Mouse (Mus musculus): ENCODE results near the gene Dyrk1a. TPM values are rescaled to one million over a fixed set of nuclear protein-coding genes. Genes with fewer than 3 reads are reported as not detected.

Dyrk1a gene
- polyA plus RNA-seq, 1 experiment from 2014 or later = 3.9 TPM

- Histone ChIP-seq H3K27me3 (ENCODE audit: insufficient read depth, low read length) (no peaks in the 10 kb centered on the region), H3K4me1 (ENCODE audit: insufficient read depth) (peaks cover 5% of the 10 kb centered on the region; the same call in 1 of the 2 replicates), H3K36me3 (replicated peaks; ENCODE audit: insufficient read depth, low read length) (no peaks in the 10 kb centered on the region), H3K4me3 (ENCODE audit: low read depth, low read length) (no peak overlapping the region), H3K9ac (replicated peaks) (no peak overlapping the region), H3K27ac (ENCODE audit: low read depth) (no peak overlapping the region), H3K4me2 (ENCODE audit: low read depth, low read length) (no peak overlapping the region), H3K9me3 (ENCODE audit: low read length) (no peaks in the 10 kb centered on the region; the same call in 1 of the 2 replicates)
- TF ChIP-seq CTCF (IDR thresholded peaks at IDR 0.05; ENCODE audit: low read depth) (no peak), EP300 (IDR thresholded peaks at IDR 0.05; ENCODE audit: low read depth) (no peak)
- DNase-seq = no peak
- ATAC-seq = no peak
- WGBS (ENCODE audit: insufficient replicate concordance) = 64% methylated on average over 4 of the region's 4 CpGs
These were observed 132.2 kb downstream of the Dyrk1a start for GRCm38 (mm10) chr16:94701971-94702370.

GRCm38 (mm10) chr16:94713480-94714094 is 143.8 kb downstream of the Dyrk1a start:
- no peaks in the 10 kb centered on the region for H3K27me3 ChIP-seq (ENCODE audit: insufficient read depth, low read length)
- H3K9ac ChIP-seq (replicated peaks) = no peak overlapping the region
- WGBS (ENCODE audit: insufficient replicate concordance) = 14% methylated on average over 25 of the region's 25 CpGs
- H3K36me3 ChIP-seq (replicated peaks; ENCODE audit: insufficient read depth, low read length) = no peaks in the 10 kb centered on the region
- DNase-seq (peak; percentile 80), ATAC-seq (peak; percentile 88)
- peaks cover 2% of the 10 kb centered on the region; the same call in 1 of the 2 replicates for H3K9me3 ChIP-seq (ENCODE audit: low read length)
- TF ChIP-seq EP300 (IDR thresholded peaks at IDR 0.05; ENCODE audit: low read depth) (no peak), CTCF (IDR thresholded peaks at IDR 0.05; ENCODE audit: low read depth) (peak; percentile 97)
- H3K4me1 ChIP-seq (ENCODE audit: insufficient read depth) = peaks cover 3% of the 10 kb centered on the region; the same call in 1 of the 2 replicates
- peak overlapping the region; percentile 54 for H3K4me2 ChIP-seq (ENCODE audit: low read depth, low read length)
- H3K27ac ChIP-seq (ENCODE audit: low read depth) = no peak overlapping the region
- H3K4me3 ChIP-seq (ENCODE audit: low read depth, low read length) = no peak overlapping the region

GRCm38 (mm10) chr16:94714483-94714882 is 144.7 kb downstream of the Dyrk1a start:
- DNase-seq = no peak
- H3K27me3 ChIP-seq (ENCODE audit: insufficient read depth, low read length) = no peaks in the 10 kb centered on the region
- TF ChIP-seq EP300 (IDR thresholded peaks at IDR 0.05; ENCODE audit: low read depth) (no peak), CTCF (IDR thresholded peaks at IDR 0.05; ENCODE audit: low read depth) (no peak)
- no peak overlapping the region for H3K27ac ChIP-seq (ENCODE audit: low read depth)
- H3K9me3 ChIP-seq (ENCODE audit: low read length) = peaks cover 2% of the 10 kb centered on the region; the same call in 1 of the 2 replicates
- WGBS (ENCODE audit: insufficient replicate concordance) = 72% methylated on average over 14 of the region's 14 CpGs
- no peak overlapping the region for H3K4me3 ChIP-seq (ENCODE audit: low read depth, low read length)
- no peaks in the 10 kb centered on the region for H3K36me3 ChIP-seq (replicated peaks; ENCODE audit: insufficient read depth, low read length)
- H3K4me2 ChIP-seq (ENCODE audit: low read depth, low read length) = no peak overlapping the region
- peaks cover 3% of the 10 kb centered on the region; the same call in 1 of the 2 replicates for H3K4me1 ChIP-seq (ENCODE audit: insufficient read depth)
- H3K9ac ChIP-seq (replicated peaks) = no peak overlapping the region
- no peak for ATAC-seq

GRCm38 (mm10) chr16:94717051-94717450 is 147.2 kb downstream of the Dyrk1a start:
- peaks cover 3% of the 10 kb centered on the region; the same call in 1 of the 2 replicates for H3K4me1 ChIP-seq (ENCODE audit: insufficient read depth)
- ATAC-seq (no peak), DNase-seq (no peak)
- no peak overlapping the region for H3K27ac ChIP-seq (ENCODE audit: low read depth)
- TF ChIP-seq EP300 (IDR thresholded peaks at IDR 0.05; ENCODE audit: low read depth) = no peak
- no peak for TF ChIP-seq CTCF (IDR thresholded peaks at IDR 0.05; ENCODE audit: low read depth)
- no peak overlapping the region for H3K9ac ChIP-seq (replicated peaks)
- 82% methylated on average over 11 of the region's 11 CpGs for WGBS (ENCODE audit: insufficient replicate concordance)
- peaks cover 2% of the 10 kb centered on the region; the same call in 1 of the 2 replicates for H3K9me3 ChIP-seq (ENCODE audit: low read length)
- H3K36me3 ChIP-seq (replicated peaks; ENCODE audit: insufficient read depth, low read length) = no peaks in the 10 kb centered on the region
- no peaks in the 10 kb centered on the region for H3K27me3 ChIP-seq (ENCODE audit: insufficient read depth, low read length)
- no peak overlapping the region for H3K4me3 ChIP-seq (ENCODE audit: low read depth, low read length)
- H3K4me2 ChIP-seq (ENCODE audit: low read depth, low read length) = no peak overlapping the region

- 57% methylated on average over 4 of the region's 4 CpGs for WGBS (ENCODE audit: insufficient replicate concordance)
- Histone ChIP-seq H3K36me3 (replicated peaks; ENCODE audit: insufficient read depth, low read length) (no peaks in the 10 kb centered on the region), H3K27me3 (ENCODE audit: insufficient read depth, low read length) (peaks cover 6% of the 10 kb centered on the region; the same call in 1 of the 2 replicates), H3K4me1 (ENCODE audit: insufficient read depth) (no peaks in the 10 kb centered on the region; the same call in 1 of the 2 replicates), H3K9ac (replicated peaks) (no peak overlapping the region), H3K27ac (ENCODE audit: low read depth) (no peak overlapping the region), H3K9me3 (ENCODE audit: low read length) (peaks cover 2% of the 10 kb centered on the region; the same call in 1 of the 2 replicates), H3K4me3 (ENCODE audit: low read depth, low read length) (no peak overlapping the region), H3K4me2 (ENCODE audit: low read depth, low read length) (no peak overlapping the region)
- TF ChIP-seq EP300 (IDR thresholded peaks at IDR 0.05; ENCODE audit: low read depth) = no peak
- no peak for TF ChIP-seq CTCF (IDR thresholded peaks at IDR 0.05; ENCODE audit: low read depth)
- DNase-seq (no peak), ATAC-seq (no peak)
These were observed 149.1 kb downstream of the Dyrk1a start for GRCm38 (mm10) chr16:94718919-94719318.

- ATAC-seq (no peak), DNase-seq (no peak)
- H3K4me1 ChIP-seq (ENCODE audit: insufficient read depth) = peaks cover 3% of the 10 kb centered on the region; the same call in 1 of the 2 replicates
- H3K27ac ChIP-seq (ENCODE audit: low read depth) = no peak overlapping the region
- TF ChIP-seq EP300 (IDR thresholded peaks at IDR 0.05; ENCODE audit: low read depth) (no peak), CTCF (IDR thresholded peaks at IDR 0.05; ENCODE audit: low read depth) (no peak)
- H3K36me3 ChIP-seq (replicated peaks; ENCODE audit: insufficient read depth, low read length) = no peaks in the 10 kb centered on the region
- H3K4me2 ChIP-seq (ENCODE audit: low read depth, low read length) = no peak overlapping the region
- peaks cover 2% of the 10 kb centered on the region; the same call in 1 of the 2 replicates for H3K9me3 ChIP-seq (ENCODE audit: low read length)
- WGBS (ENCODE audit: insufficient replicate concordance) = 68% methylated on average over 4 of the region's 4 CpGs
- peaks cover 6% of the 10 kb centered on the region; the same call in 1 of the 2 replicates for H3K27me3 ChIP-seq (ENCODE audit: insufficient read depth, low read length)
- H3K9ac ChIP-seq (replicated peaks) = no peak overlapping the region
- no peak overlapping the region for H3K4me3 ChIP-seq (ENCODE audit: low read depth, low read length)
These were observed 149.7 kb downstream of the Dyrk1a start for GRCm38 (mm10) chr16:94719488-94719887.
